Mouse (Mus musculus) kidney, postnatal 10 days (tissue): ENCODE data around the gene Cyp2d9.
"Not testable (repeated sequence)": the region's sequence is repeated elsewhere in the genome, so short reads cannot be mapped to it uniquely, and the experiment has no call there.

Experiments
- DNase-seq: peaks from one replicate; pipeline ENCODE4 v3.0.0; 2021; ENCODE audit warnings: mixed read lengths

The Cyp2d9 gene

DNA sequence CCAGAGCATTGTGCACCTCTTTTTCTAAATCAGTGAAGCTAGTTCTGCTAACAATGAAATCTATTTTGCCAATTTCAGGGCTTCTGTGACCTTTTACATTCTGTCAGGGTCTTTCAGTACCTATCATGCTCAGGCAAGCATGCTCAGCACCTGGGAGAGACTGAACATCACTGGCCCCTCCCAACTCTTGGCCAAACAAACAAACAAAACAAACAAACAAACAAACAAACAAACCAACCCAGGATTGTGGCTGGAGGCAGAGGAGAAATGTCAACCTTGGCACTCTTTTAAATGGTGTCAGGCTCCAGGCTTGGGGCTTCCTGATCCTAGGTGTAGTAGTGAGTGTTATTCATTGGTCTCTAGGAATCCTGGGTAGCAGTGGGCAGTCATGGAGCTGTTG lies at the start of gene Cyp2d9:
Gene Cyp2d9, plus strand, starts transcription at position 301 of the 400 bp plus-strand sequence.
- DNase-seq, result no peak

- DNase-seq, result no peak
These were observed 47.5 kb upstream of the Cyp2d9 start for GRCm38 (mm10) chr15:82385729-82386128.

- not testable (repeated sequence) for DNase-seq
These were observed 43.3 kb upstream of the Cyp2d9 start for GRCm38 (mm10) chr15:82389916-82390315.

- DNase-seq, result not testable (repeated sequence)
These were observed 39.3 kb upstream of the Cyp2d9 start, which contains the start of gene Cyp2d11 for GRCm38 (mm10) chr15:82393922-82394321. Gene Cyp2d11 (minus strand): TSS chr15:82394022.

DNA sequence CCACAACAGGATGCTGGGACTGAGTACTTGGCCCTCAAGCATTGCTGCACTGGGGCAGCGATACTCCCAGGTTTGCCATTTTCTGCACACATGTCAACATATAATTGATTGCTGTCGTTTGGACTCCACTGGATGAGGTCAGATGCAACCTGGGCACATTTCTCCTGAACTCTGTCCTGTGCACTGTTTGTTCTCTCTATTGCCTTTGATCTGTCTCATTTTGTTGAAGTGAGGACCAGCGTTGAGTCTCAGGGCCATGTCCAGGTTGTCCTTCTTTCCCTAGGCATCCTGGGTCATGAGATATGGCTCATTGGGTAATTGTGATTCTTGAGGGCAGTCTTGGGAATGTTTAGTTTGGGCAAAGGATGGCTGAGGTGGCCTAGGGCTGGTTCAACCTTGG lies 37.3 kb upstream of the Cyp2d9 start:
- not testable (repeated sequence) for DNase-seq

GRCm38 (mm10) chr15:82401516-82401915 lies 31.7 kb upstream of the Cyp2d9 start:
- DNase-seq, result no peak

DNA sequence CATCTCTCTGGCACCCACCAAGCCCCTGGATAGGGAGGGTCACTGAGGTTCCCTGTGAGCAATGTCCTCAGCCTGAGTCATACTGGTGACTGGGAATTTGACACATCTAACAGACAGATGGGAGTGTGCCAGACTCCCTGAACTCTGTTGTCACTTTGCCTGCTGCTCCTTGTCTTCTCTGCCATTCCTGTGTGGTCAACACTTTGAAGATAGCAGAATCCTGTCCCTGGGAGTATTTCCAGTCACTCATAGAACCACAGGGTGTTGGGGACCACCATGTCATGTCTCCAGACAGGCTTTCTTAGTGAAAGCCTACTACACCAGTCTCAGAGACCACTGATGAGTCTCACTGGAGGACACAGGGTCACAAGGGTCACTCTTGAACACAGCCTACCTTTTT lies 31.1 kb upstream of the Cyp2d9 start:
- no peak for DNase-seq

DNA sequence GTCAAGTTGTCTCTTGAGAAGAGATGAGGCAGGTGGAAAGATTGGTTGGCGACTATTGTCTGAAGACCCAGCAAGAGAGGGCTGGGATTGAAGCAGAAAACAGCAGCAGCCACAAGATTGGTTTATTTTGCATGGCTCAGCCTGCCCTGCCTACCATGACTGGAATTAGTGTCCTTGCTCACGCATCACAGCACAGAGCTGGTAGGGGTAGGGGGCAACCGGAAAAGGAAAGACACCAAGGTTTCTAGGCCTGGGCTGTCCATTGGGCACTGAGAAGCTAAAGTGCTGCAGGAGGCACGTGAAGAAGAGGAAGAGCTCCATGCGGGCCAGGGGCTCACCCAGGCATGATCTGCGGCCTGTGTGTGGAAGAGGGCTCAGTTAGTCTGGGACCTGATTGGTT lies 30.5 kb upstream of the Cyp2d9 start:
- DNase-seq, result no peak

DNA sequence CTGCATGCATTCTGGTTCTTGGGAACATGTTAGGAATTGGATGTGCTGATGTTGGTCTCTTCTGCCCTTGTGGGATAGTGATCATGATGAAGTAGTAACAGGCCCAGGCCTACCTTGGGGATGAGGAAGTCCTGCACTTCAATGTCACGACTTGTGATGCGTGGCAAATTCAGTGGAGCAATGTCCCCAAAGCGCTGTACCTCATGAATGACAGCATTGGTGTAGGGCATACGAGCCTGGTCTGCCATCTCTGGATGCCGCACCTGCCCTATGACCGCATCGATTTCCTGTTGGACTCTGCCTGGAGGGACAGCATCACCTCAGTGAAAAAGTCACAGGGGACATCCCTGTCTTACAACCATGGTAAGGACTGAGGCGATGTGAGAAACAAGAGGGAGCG lies 29.6 kb upstream of the Cyp2d9 start:
- DNase-seq, result no peak

- no peak for DNase-seq
These were observed 29.1 kb upstream of the Cyp2d9 start for GRCm38 (mm10) chr15:82404163-82404562.

DNA sequence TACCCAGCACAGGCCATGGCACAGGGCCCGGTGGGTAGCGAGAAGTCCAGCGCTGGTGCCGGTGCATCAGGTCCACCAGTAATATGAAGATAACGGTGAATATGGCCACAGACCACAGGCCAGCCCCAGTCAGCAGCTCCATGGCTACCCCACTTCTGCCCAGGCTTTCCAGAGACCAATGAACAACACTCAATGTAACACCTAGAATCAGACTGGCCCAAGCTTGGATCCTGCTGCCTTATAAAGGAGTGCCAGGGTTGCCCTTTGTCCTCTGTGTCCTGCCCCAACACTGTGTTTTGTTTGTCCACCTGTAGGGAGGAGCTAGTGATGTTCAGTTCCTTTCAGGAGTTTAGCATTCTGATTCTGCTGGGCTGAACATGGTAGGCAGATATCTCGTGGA lies 26.3 kb upstream of the Cyp2d9 start, which contains the start of gene Cyp2d10:
Gene Cyp2d10, minus strand, starts transcription at position 215 of the 400 bp plus-strand sequence.
- no peak for DNase-seq

GRCm38 (mm10) chr15:82407536-82407935 lies 25.7 kb upstream of the Cyp2d9 start:
- DNase-seq, result no peak

DNA sequence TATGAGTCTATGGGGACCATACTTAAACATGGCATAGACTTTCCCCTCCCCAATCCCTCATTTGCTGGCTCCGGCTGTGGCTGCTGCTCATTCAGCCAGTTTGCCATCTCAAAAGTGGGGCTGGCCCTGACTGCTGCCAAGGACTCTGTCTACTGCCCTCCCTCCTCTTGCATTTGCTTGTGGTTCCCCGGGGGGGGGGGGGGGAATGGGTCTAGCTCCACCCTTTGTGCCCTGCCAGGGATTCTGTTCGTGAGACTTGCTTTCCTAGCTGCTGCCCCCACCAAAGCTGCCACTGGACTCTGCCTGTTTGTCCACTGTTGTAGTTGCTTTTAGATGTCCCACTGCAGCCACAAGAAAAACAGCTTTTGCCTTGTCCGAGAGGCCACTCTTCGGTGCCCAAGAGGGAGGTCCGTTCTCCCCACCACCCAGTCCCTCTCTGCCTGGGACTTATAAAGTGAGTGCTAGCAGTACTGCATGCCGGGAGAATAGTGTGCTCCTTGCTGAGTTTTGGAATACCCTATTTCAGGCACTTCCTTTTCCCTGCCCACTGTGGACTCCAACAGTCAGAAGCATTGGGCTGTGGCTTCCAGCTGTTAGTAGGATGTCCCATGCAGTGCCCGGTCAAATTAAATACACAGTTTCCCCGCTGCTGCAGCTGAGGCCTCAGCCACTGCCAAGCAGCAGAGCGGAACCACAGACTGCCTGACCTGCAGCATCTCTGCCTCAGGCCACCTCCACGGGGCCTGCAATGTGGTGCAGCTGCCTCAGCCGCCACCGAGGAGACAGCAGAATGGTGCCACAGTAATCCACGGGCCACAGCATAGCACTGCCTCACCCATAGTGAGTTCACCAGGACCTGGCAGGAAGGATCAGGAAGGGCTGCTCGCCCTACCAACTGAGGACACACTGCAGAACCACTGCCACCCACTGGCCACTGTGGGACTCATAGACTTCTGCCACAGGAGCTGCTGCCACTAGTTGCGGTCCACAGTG lies 16.1 kb upstream of the Cyp2d9 start:
- peak; percentile 92 for DNase-seq

- DNase-seq, result no peak
These were observed 14.6 kb upstream of the Cyp2d9 start for GRCm38 (mm10) chr15:82418616-82419015.

- no peak for DNase-seq
These were observed 10.3 kb upstream of the Cyp2d9 start for GRCm38 (mm10) chr15:82422935-82423334.

GRCm38 (mm10) chr15:82423471-82423870 lies 9.8 kb upstream of the Cyp2d9 start:
- no peak for DNase-seq

DNA sequence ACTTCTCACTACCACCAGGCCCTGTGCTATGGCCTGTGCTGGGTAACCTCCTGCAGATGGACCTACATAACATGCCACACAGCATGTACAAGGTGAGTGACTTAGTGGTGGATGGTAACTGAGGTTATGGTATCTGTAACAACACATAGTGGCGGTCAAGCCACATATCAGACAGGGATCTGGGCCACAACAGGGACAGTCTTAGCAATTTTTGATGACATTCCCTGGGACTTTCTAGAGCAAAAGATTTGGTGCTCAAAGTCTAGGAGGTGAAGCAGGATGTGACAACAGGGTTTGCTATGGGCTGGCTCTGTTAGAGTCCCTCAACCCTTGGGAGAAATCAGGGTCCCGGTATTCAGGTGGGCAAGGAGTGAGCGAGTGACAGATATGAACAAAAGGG lies 384 bp downstream of the Cyp2d9 start:
- DNase-seq, result no peak

DNA sequence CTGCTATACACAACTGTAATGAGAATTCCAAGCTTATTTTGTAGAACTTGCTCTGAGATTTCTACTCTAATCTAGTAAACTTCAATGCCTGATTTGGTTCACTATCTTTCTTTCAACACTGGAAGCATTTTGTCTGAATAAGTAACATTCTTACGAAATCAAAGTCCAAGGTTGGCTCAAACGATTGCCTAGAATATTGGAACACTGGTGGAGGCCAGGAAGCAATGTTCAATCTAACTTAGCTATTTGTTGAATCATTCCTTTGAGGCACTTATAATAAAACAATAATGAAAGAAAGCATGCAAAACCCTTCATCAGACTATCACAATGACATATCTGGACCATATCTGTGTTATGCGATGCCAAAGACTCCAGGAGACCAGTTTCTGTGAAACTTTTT lies 1.3 kb downstream of the Cyp2d9 start:
- no peak for DNase-seq

DNA sequence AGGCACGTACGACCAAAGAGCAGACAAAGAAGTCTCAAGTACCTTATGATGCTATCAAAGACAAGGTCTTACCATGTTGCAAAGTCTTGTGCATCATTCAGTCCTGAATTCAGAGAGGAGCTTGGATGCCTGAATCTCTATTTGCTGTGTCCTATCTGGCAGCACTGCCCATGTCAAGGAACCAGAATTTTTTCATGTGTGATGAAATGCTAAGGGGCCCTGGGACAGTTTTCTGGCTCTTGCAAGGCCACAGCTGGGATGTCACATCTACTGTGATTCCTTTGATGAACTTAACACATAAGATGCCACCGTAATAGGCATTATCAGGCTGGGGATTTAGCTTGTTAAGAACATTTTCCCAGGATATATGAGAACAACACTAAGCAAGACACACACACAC lies 1.8 kb downstream of the Cyp2d9 start:
- no peak for DNase-seq

DNA sequence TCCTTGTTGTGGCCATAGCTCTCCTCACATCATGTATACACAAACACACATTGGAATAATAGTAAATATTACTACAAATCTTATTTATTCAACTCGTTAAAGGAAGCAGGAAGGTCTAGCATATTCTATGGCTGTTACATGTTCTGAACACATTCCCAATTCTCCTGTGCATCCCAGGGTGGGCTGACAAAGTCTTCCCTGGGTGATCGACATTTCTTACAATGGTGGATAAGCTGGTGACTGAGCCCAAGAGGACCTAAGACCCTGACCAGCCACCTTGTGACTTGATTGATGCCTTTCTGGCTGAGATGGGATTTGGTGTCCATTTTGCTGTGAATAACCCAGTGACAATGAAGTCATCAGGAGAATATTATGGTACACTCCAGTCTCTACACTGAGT lies 2.4 kb downstream of the Cyp2d9 start:
- no peak for DNase-seq

GRCm38 (mm10) chr15:82437975-82438617 lies 4.9 kb downstream of the Cyp2d9 start:
- DNase-seq, result peak; percentile 25

GRCm38 (mm10) chr15:82443658-82444057 lies 10.4 kb downstream of the Cyp2d9 start:
- no peak for DNase-seq

DNA sequence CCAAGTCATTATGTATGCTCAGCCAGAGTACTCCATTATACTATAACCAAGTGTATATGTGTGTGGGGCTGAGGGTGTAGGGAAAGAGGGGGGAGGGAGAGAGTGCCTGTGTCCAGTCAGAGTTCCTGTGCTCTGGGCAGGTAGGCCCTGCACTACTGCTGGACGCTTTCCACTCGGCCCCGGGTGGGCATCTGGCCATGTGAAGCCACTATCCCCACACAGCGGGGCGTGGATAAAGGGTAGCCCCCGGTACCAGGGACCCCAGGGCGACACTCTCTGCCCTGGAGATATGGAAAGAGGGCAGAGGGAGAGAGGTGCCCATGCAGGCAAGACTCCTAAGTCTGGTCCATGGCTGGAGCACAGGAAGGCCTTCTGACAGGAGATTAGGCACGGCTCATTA lies 12.0 kb downstream of the Cyp2d9 start:
- DNase-seq, result no peak

- DNase-seq, result not testable (repeated sequence)
These were observed 16.8 kb downstream of the Cyp2d9 start for GRCm38 (mm10) chr15:82450045-82450444.
